Mouse (Mus musculus) common myeloid progenitor, adult 5-6 weeks (primary cell): ENCODE measurements around the gene Dock1. TPM values are rescaled to one million over a fixed set of nuclear protein-coding genes. Genes with fewer than 3 reads are reported as not detected.

Experiments
- ATAC-seq: replicated peaks from 2 replicates; pipeline ENCODE4 v1.8.0; 2016; ENCODE audit warnings: low read depth, mild to moderate bottlenecking, moderate TSS enrichment, inconsistent platforms; ENCODE audit not compliant: poor library complexity, severe bottlenecking
- total RNA-seq: library from RNA; stranded (forward); fragments of 200-1000, 187-1606 nt; gene quantifications from 2 replicates; pipeline ENCODE4 v1.2.3, GENCODE M21; 2017

Dock1 gene
- total RNA-seq, 1 experiment from 2014 or later, result 9.2 TPM

- ATAC-seq, result no peak
These were observed 431.5 kb downstream of the Dock1 start for GRCm38 (mm10) chr7:135101921-135102320.

GRCm38 (mm10) chr7:135106536-135106935 is 436.1 kb downstream of the Dock1 start:
- ATAC-seq, result no peak

- ATAC-seq, result no peak
These were observed 439.9 kb downstream of the Dock1 start for GRCm38 (mm10) chr7:135110307-135110706.

- no peak for ATAC-seq
These were observed 455.0 kb downstream of the Dock1 start for GRCm38 (mm10) chr7:135125296-135126065.

DNA sequence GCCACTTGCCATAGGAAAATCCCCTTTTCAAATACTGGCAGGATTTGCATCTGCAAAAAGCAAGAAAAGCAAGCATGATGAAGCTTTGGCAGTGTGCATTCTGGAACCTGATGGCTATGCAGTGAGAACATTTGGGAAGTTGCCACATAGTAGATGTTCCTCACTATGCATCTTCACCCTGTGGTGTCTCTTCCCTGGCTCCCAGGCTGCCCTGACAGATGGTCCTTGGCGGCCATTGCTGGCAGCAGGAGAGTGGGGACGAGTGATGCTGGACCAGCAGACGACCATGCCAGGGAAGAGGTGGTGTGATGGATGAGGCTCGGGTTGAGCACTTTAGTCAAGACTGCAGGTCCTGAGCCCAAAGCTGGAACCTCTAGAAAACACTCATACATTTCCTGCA is 462.0 kb downstream of the Dock1 start:
- no peak for ATAC-seq

DNA sequence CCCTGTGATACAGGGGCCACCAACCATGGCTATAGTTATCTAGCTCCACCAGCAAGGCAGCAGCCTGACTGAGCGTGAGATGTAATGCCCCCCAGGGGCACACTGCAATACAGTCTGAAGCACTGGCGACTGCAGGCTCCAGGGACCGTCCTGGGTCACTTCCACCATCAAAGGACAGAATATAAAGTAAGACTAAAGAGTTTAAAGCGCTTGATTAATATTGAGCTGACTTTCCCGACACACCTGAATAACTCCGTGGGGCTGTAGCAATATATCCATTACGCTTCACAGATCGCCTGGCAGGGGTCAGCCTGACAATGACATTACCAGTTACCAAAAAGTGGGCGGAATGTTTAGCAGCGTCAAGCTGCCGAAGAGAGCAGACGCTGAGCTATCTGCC is 464.2 kb downstream of the Dock1 start:
- ATAC-seq, result no peak

- no peak for ATAC-seq
These were observed 468.7 kb downstream of the Dock1 start for GRCm38 (mm10) chr7:135139153-135139612.

GRCm38 (mm10) chr7:135144731-135145130 is 474.3 kb downstream of the Dock1 start:
- no peak for ATAC-seq

DNA sequence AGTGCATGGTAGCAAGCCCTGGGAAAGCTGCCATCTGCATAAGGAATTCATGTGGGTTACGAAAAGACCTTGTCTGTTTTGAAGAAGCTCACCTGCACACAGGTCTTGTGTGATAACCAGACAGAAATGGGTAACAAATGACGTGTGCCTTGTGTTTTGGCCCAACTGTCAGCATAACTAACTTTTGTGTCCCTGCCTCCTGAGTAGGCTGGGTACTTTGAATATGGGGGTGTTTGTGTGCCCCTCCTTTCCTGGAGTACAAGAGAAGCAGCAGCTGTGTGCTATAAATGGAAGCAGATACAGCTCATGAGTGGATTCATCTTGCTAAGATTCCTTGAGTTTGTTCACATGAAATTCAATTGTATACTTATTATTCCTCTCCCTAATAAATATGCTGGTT is 480.5 kb downstream of the Dock1 start:
- no peak for ATAC-seq

GRCm38 (mm10) chr7:135157571-135157970 is 487.1 kb downstream of the Dock1 start:
- no peak for ATAC-seq

DNA sequence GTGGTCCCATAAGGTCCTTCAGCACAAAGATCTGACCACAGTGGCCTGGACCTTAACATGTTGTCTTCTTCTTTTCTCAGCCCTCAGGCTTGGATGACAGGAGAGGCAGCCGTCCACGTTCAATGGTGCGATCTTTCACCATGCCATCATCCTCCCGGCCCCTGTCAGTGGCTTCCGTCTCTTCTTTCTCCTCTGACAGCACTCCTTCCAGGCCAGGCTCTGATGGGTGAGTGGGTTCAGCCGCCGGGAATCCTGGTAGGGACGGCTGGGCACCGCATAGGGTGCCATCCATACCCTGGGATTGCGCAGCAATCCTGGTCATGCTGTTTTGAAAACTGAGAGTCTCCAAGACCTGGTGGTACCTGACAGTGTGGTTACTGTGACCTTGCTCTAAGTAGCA is 487.9 kb downstream of the Dock1 start:
- no peak for ATAC-seq

DNA sequence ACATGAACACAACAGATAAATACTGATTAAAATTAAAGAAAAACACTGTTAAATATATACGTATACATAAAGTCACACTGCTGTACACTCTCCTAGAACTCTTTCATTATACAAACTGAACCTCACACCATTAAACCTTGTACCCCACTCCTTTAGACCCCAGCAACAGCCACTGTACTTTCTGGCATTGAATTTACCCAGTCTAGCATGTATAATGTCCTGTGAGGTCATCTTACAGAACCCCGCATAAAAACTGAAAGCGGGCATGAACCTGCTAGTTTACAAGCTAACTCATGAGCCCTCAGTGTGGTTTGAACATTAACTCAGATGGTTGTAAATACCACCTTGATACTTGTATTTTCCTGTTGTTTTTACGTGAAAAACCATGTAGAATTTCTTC is 489.2 kb downstream of the Dock1 start:
- no peak for ATAC-seq

GRCm38 (mm10) chr7:135165155-135165554 is 494.7 kb downstream of the Dock1 start:
- ATAC-seq, result peak; percentile 80

DNA sequence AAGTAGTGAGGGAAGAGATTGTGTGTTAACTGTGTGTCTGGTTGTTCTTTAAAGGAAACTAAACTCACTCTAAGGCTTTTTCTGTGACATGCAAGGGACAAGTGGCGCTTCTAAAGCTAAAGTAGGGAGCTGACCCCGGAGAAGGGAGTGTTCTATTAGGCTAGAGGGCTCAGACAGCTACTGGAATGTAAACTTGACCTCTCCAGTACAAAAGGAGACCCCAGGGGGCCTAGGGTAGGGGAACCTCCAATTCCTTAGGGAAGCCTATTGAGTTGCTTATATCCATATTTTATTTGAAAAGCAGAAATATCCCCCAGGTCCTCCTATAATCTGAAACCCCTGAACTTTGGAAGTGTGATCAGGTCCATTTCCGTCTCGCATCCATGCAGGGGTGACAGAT is 499.5 kb downstream of the Dock1 start:
- ATAC-seq, result no peak

DNA sequence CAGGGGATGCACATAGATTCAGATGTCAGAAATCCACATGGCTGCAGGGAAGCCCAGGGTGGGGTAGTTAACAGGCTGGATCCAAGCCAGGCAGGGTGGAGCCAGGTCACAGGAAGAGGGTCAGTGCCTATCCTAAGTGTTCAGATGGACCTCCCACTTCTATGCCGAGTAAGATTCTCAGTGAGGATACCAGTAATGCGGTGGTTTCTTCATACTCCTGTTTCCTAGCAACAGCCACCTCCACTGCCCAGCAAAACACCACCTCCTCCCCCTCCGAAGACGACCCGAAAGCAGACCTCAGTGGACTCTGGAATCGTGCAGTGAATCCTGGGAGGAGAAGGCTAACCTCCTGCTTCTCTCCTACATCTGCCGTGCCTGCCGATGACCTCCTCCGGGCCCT is 501.8 kb downstream of the Dock1 start:
- no peak for ATAC-seq

- ATAC-seq, result 0 out of 2 replicates have a peak, but pooled peaks have one; percentile 45
These were observed 523.7 kb downstream of the Dock1 start for GRCm38 (mm10) chr7:135194190-135194589.

GRCm38 (mm10) chr7:135195631-135196030 is 525.2 kb downstream of the Dock1 start:
- peak; percentile 32; the same call in 1 of the 2 replicates for ATAC-seq

DNA sequence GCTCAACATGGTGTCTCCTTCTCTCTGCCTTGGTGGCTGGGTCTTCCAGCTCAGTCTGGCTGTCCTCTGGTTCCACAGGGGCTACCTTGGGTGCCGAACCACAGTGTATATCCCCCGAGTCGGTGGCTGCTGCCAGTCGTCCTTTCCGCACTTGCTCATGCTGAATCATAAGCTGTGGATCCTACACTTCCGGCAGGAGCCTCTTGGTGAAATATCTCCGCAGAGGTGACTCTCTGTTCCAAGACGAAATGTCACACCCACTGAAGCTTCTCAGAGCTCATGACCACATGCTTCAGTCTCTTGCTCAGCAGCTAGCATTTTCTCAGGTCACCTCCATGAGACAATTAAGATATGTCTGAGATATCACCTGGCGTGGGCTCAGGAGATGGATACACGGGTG is 526.4 kb downstream of the Dock1 start:
- ATAC-seq, result no peak

DNA sequence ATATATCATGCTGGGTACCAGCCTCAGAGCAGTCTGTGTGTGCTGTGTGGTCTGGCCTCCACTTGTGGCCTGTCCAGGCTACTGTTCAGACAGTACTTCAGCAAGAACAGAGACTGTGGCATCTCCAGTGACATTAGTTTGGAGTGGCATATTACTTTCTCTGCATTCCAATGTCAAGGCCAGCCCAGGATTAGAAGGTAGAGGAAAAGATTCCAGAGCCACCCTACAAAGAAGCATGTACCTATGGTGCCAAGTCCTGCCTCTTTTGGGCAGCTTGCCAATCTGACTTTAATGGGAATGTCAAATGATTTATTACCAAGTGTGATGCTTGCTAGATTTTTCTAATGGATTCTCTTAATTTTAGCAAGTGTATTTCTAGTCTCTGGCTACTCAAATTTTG is 533.5 kb downstream of the Dock1 start:
- ATAC-seq, result no peak

- no peak for ATAC-seq
These were observed 534.7 kb downstream of the Dock1 start for GRCm38 (mm10) chr7:135205111-135205510.

- no peak for ATAC-seq
These were observed 538.6 kb downstream of the Dock1 start for GRCm38 (mm10) chr7:135208947-135209567.

GRCm38 (mm10) chr7:135210296-135210695 is 539.8 kb downstream of the Dock1 start:
- no peak for ATAC-seq
